Mouse (Mus musculus) ZHBTc4 (cell line): Measurements from ENCODE around the gene Myo1b.

Experiments
- DNase-seq: peaks from one replicate; pipeline ENCODE4 v3.0.0-alpha.2; 2011; ENCODE audit warnings: low read depth, low spot score

Myo1b gene

GRCm38 (mm10) chr1:51789269-51789668 is 126.6 kb downstream of the Myo1b start:
- no peak for DNase-seq

DNA sequence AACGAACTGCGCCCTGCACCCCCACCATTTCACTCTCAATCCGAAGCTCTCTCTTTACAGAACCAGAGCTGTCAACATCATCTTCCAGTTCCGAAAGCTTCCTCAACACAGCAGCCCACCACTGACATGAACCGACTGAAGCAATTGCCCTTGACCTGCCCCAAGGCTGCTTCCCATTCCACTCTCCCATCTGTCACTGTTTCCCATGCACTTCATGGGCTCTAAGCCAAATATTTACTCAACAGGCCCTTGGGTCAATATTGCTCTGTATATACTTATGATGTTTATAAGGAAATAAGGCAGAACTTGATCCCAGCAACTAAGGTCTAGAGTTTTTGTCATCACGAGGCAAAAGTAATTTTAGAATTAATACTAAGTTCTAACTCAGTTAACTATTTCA is 133.8 kb downstream of the Myo1b start:
- no peak for DNase-seq

- DNase-seq = no peak
Observed at GRCm38 (mm10) chr1:51780357-51780756, 135.5 kb downstream of the Myo1b start.

DNA sequence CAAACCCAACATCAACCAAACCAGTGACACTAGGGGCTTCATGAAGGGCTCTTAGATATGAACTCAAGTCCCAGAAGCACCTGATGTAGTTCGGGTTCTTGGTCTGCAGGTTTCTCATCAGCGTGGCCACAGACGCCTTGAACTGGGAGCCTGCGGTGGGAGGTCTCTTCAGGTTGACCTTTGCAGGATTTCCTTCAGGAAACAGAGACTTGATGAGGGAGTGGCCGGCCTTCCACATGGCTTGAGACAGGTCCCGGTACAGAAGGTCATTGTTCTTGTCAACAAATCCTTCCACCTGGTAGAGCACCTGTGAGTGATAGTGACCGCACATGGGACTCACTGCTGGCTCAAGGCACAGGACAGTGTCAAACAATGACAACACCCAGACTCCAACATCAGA is 137.6 kb downstream of the Myo1b start:
- no peak for DNase-seq

GRCm38 (mm10) chr1:51770504-51770871 is 145.4 kb downstream of the Myo1b start:
- DNase-seq = no peak

- DNase-seq = no peak
Observed at GRCm38 (mm10) chr1:51769815-51770503, 145.9 kb downstream of the Myo1b start.

GRCm38 (mm10) chr1:51766271-51766670 is 149.6 kb downstream of the Myo1b start:
- no peak for DNase-seq

- DNase-seq = no peak
Observed at GRCm38 (mm10) chr1:51765156-51765555, 150.7 kb downstream of the Myo1b start.

- DNase-seq = no peak
Observed at GRCm38 (mm10) chr1:51759657-51760056, 156.2 kb downstream of the Myo1b start.

DNA sequence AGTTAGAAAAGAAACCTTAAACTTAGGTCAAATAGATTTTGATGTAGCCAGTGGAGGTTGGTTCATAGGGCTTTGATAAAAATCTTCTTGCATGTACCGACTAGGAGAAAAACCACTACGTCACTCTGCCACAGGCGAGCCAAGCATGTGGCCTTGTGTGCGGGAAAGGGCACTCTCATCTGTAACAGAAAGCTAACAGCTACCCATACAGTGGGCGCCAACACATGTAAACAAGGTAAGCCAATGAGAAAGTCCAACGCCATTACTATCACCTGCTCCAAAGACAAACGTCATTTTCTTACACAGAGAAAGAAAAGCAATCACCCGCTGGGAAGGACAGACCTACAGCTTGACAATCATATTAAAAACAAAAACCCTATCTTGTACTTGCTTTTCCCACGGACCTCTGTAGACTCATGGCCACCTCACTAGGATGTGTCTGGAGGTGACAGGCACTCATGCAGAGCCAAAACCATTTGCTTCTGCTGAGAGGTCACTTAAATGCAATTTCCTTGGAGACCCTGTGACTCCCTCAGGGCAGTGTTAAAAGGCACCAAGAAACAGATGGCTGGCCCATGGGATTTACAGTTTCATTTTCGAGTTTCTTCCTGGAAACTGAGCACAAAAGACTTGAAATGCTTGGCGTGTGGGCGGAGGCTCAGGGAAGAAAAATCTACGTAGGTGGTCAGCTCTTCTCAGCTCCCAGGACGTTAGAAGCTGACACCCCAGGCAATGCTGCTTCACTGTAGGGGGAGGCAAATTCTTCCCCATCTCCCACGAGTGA is 157.4 kb downstream of the Myo1b start:
- DNase-seq = peak; percentile 18

GRCm38 (mm10) chr1:51753621-51754020 is 162.2 kb downstream of the Myo1b start:
- no peak for DNase-seq

- DNase-seq = no peak
Observed at GRCm38 (mm10) chr1:51751006-51751405, 164.9 kb downstream of the Myo1b start.

DNA sequence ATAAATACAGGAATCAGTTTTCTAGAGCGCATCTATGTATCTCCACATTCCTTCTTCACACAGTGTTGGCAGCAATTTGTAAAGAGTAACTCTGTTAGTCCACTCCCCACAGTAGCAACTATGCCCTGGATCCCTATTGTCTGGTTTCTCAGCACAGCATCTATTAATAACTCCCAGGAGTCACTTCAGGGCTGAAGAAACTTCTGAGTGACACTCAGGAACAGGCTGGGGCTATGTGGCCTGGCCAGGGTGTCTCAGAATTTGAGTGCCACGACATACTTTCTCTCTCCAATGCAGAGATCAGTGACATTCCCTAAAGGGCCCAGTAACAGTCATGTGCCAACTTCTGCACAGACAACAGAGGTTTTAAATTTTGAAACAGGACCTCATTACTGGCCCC is 167.6 kb downstream of the Myo1b start:
- no peak for DNase-seq

DNA sequence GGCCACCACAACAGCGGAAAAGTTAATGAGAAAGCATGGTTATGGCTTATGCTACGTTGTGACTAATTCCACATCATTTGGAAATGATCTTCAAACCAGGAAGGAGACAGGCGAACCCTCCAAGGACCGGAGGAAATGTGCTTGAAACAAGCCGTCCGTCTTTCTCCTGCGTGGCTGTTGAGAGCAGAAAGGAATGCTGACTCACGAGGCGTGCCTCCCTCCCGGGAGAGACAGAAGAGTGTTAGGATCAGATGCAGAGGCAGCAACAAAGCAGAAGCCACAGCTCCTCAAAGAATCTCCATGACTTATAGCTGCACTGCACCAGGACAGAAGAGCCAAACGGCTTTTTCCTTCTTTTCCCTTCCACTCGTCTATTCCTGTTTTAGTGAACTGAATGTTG is 168.4 kb downstream of the Myo1b start:
- DNase-seq = peak; percentile 90

DNA sequence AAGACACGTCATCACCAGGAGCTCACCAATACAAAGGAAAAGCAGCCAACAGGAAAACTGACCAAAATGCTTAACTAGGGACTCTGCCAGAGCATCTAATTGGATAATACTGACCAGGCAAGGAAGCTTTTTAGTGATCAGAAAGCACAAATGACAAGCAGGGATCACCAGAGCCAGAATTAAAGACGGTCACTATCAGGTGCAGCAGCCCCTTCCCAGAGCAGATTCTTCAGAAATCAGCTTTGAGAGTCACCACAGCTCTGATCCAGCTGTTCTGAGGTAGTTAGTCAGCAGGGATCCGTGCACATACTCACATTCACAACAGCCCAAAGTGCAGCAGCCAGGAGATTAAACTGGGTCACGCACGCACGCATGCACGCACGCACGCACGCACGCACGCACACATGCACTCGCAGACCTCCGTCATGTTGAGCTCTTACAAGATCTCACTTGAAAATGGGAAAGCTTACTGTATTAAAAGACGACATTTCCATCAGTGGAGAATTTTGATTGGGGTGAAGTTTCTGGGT is 169.1 kb downstream of the Myo1b start:
- DNase-seq = peak; percentile 84

GRCm38 (mm10) chr1:51743756-51744425 is 172.0 kb downstream of the Myo1b start:
- DNase-seq = peak; percentile 50

DNA sequence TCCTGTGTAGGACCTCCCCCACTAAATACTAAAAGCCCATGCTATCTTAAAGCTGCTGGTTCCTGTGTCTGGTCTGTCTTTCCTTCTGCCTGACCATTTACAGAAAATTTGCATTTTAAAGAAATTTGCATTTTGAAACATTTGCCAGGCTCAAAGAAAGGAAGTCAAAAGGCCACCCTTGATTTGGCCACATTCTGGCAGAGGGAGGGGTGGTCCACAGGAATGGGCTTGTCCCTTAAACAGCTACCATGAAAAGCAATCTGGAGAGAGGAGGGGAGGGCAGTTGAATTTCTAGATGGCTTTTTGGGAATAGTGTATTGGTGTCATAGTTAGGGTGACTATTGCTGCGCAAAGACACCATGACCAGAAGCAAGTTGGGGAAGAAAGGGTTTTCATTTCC is 173.3 kb downstream of the Myo1b start:
- peak; percentile 51 for DNase-seq

- no peak for DNase-seq
Observed at GRCm38 (mm10) chr1:51740626-51741231, 175.1 kb downstream of the Myo1b start.

DNA sequence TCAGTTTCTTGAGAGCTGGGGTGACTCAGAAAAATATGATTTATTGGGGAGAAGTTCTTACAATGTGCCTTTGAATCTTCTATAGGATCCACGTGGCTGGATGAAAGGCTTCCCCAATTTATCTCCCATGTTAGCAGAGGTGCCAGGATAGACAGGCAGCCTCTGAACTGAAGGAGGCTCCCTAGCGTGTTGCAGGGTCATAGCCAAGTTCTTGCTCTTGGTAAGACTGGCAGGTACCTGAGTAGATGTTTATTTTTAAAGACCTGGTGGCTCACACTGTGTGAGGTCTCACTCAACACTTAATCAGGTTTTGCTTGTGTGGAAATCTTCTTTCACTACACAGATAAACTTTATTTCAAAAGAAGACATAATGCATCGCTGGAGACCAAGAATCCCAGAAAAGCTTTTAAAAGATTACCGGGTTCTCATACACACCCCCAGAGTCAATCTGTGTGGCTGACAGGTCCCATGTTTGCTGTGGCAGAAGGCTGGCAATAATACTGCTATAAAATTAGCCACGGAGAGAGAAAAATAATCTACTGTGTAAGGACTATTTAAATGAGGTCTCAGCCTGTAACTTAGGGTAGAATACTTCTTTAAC is 176.5 kb downstream of the Myo1b start:
- DNase-seq = no peak

- no peak for DNase-seq
Observed at GRCm38 (mm10) chr1:51736822-51737221, 179.0 kb downstream of the Myo1b start.

DNA sequence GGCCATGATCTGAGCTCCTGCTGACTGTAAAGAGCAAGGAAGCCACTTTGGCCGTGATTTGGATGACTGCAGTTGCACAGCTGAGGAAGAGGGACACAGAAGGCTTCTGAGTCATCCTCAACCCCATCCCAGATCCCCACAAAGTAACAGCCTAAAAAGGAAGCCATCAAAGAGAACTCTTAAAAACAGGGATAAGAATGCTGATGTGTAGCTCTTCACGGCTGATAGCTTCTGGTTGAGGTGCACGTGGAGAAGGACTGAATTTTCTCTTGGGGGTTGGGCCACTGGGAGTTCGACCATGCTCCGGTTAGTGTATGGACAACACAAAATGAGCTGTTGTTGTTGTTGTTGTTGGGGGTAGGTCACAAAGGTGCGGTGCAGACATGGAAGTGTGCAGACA is 181.2 kb downstream of the Myo1b start:
- no peak for DNase-seq

GRCm38 (mm10) chr1:51729407-51729806 is 186.5 kb downstream of the Myo1b start:
- DNase-seq = no peak
